Mouse (Mus musculus): ENCODE results near the gene Olfml2a.

Olfml2a gene

DNA sequence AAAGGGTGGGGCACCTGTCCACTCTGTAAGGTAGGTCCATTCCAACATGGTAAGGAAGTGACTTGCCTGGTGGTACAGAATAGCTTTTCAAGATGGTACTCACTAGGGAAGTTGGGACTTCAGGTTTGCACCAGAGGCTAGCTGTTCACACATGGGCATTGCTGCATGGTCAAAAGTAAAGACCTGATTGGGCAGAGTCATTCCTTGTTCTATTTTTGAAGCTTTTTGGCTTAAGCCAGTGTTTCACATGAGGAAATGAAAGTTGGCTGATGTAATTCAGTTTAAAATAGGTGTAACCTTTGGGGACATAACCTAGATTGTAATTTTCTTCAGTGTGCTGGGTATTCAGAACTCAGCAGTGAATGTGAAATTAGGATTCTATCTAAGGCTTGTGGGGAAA is 79.5 kb downstream of the Olfml2a start:
- DNase-seq (ENCODE audit: low read depth, low spot score), result no peak

- no peak for DNase-seq (ENCODE audit: low read depth, low spot score)
Measured at GRCm38 (mm10) chr2:39011971-39012370, 80.2 kb downstream of the Olfml2a start.

- DNase-seq (ENCODE audit: low read depth, low spot score), result no peak
Measured at GRCm38 (mm10) chr2:39012768-39013279, 81.0 kb downstream of the Olfml2a start.
